Mouse (Mus musculus) hindlimb bud, embryonic 11.5 days (tissue): ENCODE results near the gene Plac8.

Experiments used
- DNase-seq: peaks from one replicate; pipeline ENCODE4 v3.0.0-alpha.2; 2012; ENCODE audit warnings: low read depth, low spot score; ENCODE audit errors: extremely low spot score

Plac8 gene

DNA sequence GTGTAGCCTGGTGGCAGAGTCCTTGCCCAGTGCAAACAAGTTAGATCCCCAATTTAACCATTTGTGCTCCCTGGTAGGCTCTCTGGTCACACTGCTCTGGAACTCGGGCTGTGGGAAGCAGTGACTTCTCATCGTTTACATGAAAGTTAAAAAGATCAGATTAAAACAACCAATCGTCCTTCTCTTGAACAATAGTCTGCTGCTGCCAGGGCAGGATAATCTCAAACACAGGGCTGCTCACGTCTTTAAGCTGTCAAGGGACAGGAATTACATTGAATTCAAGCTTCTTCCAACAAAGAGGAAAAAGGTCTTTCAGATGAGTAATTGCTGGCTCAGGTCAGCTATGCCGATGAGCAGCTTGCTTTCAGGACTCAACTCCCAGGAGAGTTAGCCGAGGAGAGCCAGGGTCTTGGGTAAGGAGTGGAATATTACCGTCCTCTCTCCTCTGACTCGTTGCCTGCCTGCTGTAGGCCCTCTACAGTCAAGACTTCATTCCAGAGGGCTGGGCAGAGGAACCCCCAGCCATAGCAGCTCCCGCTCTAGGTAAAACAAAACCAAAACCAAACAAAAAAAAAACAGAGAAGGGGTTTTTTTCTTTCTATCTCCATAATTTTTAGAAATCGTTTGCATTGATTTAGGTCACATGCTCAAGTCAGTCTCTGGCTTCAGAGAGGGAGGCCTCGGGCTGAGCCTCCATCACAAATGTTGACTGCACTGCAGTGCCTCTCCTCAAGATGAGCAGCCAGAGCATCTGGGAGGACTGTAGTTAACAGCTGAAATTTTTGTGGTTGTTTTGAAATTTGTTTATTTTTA is 9.8 kb upstream of the Plac8 start:
- no peak for DNase-seq

DNA sequence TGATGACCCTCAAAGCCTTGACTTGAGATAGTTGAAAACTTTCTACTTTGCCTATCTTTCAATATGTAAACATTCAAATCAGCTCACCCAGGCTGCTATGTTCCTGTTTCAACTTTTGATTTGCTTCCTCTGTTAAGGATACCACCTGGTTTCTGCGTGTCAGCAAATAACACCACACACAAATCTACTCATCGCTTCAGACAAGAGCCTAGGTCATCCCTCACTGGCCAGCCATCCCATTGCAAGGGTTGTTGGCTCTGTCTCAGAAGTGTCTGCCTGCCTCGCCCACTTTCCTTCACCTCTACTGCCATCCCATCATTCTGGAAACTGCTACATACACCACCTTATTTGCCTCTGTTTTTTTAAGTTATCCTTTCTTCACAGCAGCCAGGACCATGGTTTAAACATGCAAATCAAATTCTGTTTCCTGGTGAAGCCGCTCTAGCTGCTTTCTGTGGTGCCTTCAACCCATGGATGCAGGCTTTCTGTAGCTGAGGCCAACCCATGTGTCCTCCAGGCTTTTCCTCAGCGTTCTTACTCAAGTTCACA is 6.9 kb upstream of the Plac8 start:
- no peak for DNase-seq

DNA sequence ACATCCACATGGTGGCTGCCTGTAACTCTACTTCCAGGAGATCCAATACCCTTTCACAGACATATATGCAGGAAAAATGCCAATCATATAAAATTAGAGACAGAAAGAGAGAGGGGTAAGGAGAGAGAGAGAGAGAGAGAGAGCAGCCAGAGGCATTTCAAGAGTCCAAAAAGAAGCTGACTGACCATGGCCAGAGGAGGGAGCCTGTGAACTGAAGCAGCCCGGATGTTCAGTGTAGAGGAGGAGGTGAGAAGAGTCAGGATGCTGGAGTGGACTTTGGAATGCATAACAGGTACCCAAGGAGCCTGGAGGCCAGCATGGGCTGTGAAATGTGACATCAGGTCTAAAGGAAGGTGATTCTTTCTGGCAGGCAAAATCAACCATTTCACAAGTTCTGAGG is 2.7 kb upstream of the Plac8 start:
- DNase-seq = no peak

DNA sequence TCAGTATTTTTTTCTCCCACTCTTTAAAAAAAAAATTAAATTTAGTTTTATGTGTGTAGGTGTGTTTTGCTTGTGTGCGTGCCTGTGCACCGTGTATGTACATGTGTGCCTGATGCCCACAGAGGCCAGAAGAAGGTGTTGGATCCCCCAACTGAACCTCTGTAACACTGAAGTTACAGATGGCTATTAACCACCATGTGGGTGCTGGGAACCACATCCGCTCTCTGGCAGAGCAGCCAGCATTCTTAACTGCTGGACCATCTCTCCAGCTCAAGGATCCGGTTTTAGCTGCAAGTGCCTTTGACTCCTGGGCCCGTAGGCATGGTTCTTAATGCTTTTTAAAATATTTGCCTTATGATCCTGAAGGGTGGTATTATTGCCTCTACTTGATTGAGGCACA is 1.2 kb upstream of the Plac8 start:
- no peak for DNase-seq

DNA sequence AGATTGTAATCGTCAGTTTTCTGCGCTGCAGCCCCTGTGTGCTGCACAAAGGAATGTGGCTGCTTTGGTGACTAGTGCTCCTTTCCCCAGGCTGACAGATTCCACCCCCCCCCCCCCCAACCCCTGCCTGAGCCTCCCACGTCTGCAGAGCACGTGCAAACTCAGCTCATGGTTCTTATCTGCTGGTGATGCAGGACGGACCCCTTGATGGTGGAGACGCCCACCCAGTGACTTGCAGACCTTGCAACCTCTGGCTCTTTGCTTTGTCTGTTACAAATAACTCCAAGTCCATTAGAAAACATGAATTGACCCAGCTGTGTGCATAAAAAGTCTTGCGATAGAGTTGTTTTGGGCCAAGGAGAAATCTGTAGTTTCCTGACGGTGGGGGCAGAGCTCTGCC is 1.3 kb downstream of the Plac8 start:
- no peak for DNase-seq

DNA sequence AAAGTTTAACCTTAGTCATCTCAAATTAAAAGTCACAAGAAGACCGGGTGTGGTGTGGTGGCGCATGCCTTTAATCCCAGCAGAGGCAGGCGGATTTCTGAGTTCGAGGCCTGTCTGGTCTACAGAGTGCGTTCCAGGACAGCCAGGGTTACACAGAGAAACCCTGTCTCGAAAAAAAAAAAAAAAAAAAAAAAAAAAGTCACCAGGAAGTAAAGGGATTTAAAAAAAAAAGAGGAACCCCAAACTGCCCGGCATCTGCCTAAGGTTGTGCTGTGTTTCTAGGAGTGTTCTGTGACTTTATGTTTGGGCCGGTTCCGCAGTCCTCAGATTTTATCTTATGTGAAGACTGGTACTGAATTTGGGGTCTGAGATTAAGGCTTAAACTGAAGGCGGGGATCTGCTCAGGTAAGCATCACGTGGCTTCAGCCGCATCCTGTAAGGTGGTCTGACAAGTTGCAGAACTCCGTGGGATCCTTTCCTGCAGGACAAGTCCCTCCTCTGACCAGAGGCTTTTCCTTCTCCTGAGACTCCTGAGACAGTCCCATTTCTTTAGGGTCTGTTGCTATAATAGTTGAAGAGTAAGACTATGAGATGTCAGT is 1.9 kb downstream of the Plac8 start:
- no peak for DNase-seq

DNA sequence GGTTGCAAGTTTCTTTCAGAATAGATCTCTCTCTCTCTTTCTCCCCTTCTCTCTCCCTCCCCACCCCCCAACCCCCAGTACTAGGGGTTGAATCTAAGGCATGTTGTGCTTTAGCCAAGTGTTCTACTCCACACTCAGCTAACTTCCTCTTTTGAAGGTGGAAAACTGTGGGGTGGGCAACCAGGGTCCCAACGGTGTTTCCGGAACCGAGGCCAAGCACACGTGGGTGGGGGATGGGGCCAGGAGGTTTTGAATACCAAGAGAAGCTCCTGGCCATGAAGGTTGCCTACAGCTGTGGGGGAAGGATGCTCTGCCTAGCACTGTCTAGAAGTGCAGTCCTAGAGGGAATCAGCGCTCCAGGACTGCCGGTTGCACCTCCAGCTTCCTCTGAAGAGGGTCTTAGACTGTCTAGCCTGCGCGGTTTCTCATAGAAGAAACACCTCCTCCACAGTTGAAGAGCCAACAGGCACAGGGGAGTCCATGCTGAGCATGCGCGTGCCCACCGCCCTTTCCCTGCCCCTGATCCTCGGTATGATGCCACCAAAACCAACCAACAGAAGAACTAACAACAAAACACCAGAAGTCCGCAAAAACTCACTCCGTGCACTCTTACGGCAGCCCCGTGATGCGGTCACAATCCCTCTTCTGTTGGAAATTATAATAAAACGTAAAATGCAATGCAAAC is 2.7 kb downstream of the Plac8 start:
- no peak for DNase-seq

DNA sequence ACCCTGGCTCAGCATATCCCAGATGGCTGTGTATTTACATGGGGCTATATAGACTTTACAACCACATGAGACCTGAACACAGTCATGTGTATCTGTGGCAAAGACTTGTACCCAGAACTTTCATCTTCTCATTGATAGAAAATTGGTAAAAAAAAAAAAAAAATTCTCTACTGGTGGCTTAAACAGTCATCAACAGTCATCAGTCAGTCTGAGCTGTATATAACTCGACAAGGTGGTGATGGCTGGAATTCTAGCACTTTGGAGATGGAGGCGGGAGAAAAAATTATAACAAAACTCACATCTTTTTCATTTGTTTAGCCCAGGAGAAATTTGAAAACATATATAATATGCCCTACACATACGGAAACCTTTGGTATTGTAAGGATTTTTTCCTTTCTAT is 3.2 kb downstream of the Plac8 start:
- no peak for DNase-seq

DNA sequence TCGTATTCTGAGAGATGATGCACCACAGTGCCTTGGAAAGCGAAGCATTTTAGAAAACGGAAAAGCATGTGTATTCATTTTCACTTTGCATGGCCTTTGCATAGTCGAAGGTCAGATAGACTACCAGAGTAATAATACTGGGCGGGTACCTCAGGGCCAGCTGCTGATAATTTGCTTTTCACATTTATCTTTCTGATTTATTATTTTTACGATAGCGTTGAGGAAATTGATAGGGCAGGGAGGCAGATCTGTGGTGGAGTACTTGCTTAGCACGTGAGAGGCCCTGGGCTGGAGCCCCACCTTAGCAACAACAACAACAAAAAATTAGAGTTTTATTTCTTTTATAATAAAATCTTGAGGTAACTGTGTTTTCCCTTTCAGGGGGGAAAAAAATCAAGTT is 3.9 kb downstream of the Plac8 start:
- DNase-seq = no peak

DNA sequence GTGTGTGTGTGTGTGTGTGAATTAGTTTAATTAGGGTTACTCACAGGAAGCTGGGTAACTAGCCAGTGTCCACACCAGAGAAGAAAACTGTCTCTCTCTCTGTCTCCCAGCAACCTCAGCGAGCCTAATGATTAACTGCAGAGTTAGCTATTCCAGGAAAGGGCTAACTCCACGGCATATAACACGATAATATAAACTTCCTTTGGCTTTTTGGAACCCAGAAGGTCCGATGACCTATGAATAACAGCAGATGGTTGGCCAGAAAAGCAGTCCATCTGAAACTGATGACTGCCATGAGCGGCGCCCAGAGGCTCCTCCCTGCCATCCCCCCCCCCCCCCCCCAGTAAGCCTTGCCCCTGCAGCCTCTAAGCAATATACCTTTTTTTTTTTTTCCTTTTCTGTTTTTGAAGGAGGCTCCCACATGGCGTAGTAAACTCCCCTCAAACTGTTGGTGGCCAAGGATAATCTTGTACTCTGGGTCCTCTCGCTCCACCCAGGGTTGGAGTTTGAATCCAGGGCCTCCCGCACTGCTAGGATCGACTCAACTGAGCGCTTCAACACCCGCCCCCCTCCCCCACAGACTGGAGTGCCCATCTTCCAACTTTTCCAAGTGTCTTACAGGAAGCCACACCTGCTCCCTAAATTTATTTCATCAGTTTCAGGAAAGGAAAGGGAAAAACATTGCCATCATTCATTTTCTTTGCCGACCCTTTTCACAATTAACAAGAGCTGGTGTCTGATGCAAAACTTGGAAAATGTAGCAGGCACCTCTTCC is 4.6 kb downstream of the Plac8 start:
- no peak for DNase-seq

DNA sequence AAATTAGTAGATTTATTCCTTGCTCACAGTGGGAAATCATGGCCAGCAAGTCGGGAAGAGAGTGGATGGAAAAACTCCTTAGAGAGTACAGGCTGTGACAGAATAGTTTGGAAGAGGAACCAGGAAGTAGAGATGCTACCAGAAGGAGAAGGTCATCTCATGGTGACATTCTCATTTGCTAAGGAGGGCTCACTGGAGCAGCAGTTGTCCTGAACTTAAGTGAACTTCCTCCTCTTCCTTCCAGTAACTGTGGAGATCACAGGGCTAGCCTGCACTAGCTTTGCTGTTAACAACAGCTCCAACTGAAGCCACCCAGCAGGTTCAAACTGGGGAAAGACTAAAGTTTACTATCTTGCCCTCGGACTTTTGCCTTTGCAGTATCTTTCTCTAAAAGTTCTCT is 5.2 kb downstream of the Plac8 start:
- DNase-seq = no peak

DNA sequence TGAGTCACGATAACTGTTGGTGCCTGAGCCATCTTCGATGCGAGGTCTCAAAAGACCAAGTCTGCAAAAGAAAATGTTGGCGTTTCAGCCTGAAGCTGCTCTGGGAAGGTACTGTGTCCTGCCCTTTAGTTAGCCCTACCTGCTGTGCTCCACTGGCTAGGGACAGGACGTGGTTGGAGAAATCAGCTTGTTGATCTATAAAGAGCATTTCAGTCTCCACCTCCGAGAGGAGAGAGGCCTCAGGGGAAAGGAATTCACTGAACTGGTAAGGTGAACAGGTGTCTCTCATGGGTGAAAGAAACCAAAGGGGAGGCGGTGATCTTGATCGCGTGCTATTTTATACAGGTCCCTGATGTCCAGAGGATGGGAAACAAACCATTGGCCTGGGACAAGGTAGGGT is 9.3 kb downstream of the Plac8 start:
- no peak for DNase-seq

DNA sequence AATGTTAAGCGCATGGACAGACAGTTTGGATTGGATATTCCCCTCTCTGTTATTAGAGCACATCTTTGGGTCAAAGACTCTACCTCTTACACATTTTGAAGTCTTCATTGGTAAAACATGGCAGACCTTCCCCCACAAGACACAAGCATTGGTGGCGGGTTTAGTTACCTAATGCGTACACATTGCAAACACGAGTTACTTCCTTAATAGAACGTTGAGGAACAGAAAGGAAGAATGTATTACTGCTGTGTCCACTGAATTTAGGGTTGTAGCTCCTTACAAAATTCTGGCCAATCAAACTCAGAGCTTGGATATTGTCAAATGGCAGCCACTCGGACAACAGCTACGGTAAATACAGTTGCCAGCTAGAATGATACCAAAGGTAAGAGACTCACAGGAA is 12.7 kb downstream of the Plac8 start:
- DNase-seq = no peak

DNA sequence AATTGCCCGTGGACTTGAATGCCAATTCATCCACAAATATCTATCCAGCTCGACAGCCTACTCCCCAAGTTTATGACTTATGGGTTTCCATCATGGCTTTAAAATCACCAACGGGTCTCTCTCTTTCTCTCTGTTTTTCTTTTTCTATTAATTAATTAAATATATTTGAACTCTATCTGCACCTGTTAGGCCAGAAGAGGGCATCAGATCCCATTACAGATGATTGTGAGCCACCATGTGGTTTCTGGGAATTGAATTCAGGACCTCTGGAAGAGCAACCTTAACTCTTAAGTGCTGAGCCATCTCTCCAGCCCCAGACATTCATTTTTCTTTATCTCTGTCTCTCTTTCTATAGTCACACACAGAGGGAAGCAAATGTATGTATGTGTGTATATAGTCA is 13.3 kb downstream of the Plac8 start:
- DNase-seq = no peak

DNA sequence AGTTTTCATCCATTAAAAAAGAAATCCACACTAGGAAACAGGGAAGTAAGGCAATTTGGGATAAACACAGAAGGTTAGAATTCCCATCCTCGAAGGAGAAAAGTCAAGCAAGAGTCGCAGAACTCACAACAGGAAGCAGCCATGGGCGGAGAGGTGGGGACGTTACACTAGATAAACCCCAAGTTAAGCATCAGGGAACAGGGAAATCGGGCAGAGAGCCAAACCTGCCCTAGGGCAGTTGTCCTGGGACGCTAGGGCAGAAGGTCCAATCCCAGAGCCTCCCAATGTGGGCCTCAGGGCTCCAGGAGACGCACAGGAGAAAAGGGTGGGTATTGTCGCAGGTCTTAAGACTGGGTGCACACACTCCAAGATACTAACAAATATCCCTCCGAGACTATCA is 14.5 kb downstream of the Plac8 start:
- no peak for DNase-seq

DNA sequence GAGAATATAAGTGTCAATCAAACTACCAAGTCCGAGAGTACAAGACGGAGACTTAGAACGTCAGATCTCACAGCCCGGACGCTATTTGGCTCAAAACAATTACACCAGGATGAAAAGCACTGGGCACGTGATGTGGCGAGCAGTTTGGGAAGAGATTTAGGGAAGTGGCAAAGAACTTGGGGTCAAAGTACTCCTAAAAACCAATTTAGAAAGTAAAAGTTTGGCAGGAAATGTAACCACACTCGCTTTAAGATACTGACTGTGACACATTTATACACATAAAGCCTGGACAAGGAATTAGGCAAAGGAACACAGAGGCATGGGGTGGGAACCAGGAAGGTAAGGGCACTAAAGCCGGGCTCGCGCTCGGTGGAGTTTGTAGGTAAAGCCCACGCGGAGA is 15.0 kb downstream of the Plac8 start:
- DNase-seq = no peak

DNA sequence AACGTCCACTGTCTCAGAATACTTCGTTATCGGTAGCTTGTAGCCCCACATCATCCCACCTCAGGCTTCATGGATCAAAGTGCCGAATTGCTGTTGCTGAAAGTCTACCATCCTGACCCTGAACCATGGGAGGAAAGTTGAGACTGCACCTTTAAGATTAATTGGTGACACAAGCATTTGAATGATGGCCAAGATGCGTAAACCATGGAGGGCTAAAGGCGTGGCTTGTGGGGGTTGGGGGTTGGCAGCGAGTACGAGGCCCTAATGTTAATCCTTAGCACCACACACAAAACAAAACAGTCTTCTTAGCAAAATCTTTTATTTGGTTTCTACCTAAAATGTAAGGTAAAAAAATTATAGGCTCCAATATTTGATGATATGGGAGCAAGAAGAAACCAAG is 18.6 kb downstream of the Plac8 start:
- no peak for DNase-seq

DNA sequence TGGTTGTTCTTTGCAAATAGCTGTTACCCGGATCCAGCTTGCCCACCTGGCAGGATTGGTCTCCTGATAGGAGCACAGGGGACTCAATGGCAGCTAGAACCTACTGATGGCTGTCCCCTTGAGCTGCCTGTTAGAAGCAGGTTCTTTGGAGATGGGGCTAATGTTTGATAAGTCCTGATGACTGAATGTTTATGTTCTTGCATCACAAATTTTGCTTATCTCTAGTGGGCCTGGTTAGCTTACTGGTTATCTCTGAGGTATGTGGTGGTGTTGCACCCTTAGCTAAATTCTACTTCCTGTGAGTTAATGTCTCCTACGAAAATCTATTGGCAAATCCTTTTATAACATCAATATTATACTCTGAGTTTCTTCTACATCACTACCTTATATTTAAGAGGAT is 20.1 kb downstream of the Plac8 start:
- DNase-seq = no peak

DNA sequence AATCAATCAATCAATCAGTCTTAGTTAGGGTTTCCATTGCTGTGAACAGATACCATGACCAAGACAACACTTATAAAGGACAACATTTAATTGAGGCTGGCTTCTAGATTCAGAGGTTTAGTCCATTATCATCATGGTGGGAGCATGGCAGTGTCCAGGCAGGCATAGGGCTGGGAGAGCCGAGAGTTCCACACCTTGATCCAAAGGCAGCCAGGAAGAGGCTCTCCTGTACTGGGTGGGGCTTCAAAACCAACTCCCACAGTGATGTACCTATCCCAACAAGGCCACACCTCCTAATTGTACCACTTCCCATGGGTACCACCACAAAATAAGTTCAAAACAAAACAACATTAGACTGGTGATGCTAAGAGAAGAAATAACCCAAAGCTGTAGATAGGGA is 21.9 kb downstream of the Plac8 start:
- no peak for DNase-seq

DNA sequence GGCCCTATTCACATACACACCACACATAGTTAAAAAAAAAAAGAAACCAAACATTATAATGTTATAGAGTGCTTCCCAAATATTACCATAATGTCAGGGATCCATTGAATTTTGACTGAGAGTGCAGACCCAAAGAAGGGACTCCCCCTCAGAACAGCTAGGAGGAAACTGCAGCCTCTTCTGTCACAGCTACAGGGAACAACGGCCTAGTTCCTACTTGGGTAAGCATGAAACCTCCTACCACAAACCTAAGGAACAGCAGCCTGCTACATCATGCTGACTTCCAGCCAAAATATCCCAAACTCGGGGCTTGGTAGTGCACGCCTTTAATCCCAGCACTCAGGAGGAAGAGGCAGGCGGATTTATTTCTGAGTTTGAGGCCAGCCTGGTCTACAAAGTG is 22.7 kb downstream of the Plac8 start:
- no peak for DNase-seq

DNA sequence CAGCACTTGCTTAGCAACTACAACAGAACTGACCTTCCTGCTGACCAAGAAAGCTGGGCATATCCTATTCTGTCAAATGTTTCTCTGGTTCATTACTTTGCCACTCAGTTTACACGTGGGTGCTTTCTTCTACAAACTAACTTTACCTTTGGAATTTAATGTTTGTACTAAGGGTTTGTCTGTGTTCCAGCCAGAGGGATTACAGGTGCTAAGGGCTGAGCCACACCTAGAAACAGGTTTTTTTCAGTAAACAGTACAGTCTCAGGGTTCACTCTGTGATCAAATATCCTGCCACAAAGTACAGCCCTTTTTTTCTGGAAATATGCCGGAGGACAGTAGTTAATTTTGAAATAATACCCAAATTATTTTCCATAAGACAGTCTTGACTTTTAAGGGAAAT is 23.8 kb downstream of the Plac8 start:
- DNase-seq = no peak
